Mouse (Mus musculus) ovary, adult 18-20 months (tissue): ENCODE data around the gene Ttc28.

Experiments used
- DNase-seq: peaks from one replicate; pipeline ENCODE4 v3.0.0; 2022; ENCODE audit warnings: low spot score, mixed read lengths

Ttc28 gene

DNA sequence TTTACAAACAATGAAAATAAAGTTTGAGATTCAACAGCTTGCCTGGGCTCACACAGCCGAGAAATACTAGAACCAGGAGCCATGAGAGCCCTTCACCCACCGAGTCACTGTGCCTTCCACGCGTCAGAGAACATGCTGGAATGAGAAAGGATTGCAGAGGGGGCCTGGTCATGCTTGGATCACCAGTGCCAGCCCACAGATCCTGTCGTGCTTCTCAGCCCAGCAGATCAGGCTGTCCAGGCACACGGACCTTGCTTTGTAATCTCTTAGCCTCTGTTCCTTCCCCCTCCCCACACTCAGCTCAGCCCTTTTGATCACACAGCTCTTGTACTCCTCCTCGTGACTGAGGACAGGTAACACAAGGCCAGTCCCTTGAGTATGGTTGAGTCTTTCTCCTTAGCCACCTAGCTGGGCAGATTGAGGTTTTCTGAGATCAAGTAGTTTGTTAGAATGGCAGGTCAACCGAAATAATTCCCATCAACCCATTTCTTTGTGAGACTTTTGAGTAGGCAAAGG, 334.4 kb downstream of the Ttc28 start:
- DNase-seq = no peak

DNA sequence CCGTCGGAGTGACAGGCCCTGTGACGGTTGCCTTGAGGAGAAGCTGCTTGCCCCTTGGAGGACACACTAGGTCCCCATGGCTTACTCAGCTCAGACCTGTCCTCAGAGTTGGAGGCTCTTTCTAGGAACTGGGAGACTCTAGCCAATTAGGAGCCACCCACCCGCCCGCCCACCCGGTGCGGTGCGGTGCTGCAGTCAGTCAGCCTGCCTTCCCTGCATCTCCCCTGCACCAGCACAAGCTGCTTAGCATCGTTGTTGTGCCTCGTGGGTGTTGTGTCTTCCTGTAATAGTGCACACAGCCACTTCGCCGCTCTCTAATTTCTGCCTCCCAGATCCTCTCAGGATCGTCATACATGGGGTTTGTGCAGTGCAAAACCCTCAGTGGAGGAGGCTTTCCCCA, 335.3 kb downstream of the Ttc28 start:
- no peak for DNase-seq

- no peak for DNase-seq
Observed at GRCm38 (mm10) chr5:111215722-111216121, 336.1 kb downstream of the Ttc28 start.

GRCm38 (mm10) chr5:111216166-111216565, 336.6 kb downstream of the Ttc28 start:
- DNase-seq = no peak

DNA sequence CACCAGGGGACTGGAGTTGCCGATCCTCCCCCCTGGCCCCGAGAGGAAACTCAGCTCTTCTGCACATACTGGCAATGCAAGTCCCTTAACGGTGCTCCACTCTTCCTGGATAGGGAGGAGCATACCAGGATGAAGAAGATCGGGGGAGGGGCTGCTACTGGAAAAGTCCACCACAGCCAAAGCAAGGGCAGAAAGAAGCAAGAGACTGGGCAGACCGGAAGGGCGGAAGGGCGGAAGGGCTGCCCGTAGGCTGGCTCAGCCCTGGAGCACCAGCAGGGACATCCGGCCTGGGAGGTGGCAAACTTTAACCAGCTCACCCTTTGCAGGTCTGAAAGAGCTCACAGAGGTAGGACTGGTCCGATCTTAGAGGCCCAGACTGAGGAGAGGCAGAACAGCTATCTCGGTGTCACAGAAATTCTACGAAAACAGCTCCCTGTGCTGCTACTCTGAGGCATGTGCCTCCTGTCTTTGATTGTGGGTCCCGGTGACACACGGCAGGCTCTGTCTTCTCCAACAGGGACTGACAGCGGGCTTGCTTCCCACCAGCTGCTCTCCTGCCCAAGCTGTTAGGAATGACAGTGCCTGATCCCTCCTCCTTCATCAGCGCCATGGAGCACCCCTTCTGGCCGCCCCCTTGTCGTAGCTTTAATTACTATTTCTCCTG, 338.0 kb downstream of the Ttc28 start:
- DNase-seq = no peak

DNA sequence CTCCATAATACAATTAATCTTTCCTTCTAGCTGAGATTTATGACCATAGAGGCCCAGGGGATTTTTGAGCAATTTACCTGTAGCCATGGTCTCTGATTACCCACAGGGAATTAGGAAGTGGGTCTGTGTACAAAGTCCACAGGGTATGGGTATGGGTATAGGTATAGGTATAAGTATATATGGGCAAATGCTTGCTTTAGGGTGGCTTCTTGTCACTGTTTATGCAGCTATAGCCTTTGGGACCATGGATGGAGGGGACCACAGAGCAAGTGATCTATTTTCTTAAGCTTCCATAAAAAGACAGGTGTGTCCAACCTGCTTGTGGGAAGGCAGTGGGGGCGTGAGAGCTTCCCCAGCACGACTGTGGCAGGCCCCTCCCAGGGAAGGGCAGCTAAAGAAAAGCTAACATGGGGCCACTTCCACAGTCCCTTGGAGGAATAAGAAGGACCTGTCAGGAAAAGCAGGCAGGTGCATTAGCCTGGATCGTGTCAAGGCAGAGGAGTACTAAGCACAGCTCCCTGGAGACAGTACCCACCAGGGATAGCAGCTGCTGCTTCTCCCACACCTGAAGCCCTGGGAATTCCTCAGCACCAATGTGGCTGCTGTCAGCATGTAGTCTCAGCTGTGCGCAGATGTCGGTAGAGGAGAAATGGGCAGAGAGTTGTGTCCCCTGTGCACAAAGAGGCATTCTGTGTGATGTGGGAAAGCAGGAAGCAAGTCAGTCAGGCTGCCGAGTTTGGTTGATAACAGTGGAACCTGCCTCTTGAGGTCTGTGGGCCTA, 338.7 kb downstream of the Ttc28 start:
- DNase-seq = no peak

- no peak for DNase-seq
Observed at GRCm38 (mm10) chr5:111218998-111219397, 339.4 kb downstream of the Ttc28 start.

DNA sequence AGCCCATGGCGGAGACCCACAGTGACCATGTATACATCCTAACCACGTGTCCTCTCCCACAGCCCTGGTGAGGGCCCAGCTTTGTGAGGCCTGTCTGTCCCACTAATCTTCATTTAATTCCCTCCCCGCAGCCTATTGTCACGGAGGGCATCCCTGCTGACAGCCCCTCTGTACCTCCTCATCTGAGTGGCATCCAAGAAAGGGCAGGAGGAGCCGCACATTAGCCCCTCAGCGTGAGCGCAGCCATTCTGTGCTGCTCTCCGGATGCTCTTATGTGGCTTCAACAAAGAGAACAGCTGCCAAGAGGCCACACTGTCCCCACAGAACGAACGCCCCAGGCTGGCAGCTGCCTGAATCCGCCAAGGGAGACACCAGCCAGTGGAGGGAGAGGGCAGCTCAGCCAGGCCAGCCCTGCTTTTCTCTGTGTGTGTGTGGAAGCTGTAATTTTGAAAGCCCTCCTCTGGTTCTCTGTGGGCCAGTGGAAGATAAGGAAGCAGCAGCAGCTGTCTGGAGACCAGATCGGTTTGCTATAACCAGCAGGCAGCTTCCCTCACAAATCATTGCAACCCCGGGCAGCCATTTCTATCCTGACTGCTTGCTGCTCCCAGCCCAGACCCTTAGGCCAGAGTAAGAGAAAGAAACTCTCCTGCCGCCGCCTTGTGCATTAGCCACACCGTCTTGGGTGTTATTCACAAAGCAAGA, 341.2 kb downstream of the Ttc28 start:
- DNase-seq = no peak

- DNase-seq = no peak
Observed at GRCm38 (mm10) chr5:111222820-111223219, 343.2 kb downstream of the Ttc28 start.

- no peak for DNase-seq
Observed at GRCm38 (mm10) chr5:111225306-111225705, 345.7 kb downstream of the Ttc28 start.

- DNase-seq = no peak
Observed at GRCm38 (mm10) chr5:111226486-111226885, 346.9 kb downstream of the Ttc28 start.

DNA sequence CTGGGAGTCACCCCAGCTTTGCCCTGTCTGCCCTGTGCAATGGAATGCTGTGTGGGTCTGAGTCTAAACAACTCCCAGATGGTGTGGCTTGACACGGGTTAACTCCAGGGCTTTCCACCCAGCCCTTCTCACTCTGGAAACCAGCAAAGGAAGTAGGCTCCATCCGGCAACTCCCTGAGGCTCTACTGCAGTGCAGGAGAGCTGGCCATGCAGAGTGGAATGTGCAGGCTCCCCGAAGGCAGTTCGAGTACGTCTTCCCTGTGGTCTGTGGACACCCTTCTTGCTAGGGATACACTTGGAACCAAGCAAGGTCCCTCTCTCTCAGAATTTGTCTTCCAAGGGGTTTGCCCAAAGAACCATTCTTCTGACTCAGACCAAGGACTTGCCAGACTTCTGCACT, 348.2 kb downstream of the Ttc28 start:
- DNase-seq = no peak

GRCm38 (mm10) chr5:111228302-111229040, 348.9 kb downstream of the Ttc28 start:
- peak; percentile 25 for DNase-seq

GRCm38 (mm10) chr5:111229041-111229394, 349.4 kb downstream of the Ttc28 start:
- no peak for DNase-seq

- DNase-seq = no peak
Observed at GRCm38 (mm10) chr5:111229671-111230070, 350.1 kb downstream of the Ttc28 start.

- no peak for DNase-seq
Observed at GRCm38 (mm10) chr5:111231044-111231443, 351.4 kb downstream of the Ttc28 start.

DNA sequence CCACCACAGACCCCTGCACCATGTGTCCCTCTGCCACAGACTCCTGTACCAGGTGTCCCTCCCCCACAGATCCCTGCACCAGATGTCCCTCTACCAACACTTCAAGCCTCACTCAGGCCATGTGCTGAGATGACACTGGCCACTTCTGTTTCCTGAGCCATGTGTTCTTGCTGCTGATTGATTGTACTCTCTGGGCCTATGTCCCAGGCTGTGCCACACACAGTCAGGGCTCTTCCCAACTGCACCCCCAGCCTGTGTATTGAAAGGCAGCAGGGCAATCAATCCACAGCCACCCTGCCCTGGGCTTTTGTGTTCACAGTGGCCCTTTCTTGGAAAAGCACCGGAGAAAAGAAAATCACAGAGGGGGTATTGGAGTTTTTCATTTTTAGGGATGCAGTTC, 352.2 kb downstream of the Ttc28 start:
- DNase-seq = no peak

DNA sequence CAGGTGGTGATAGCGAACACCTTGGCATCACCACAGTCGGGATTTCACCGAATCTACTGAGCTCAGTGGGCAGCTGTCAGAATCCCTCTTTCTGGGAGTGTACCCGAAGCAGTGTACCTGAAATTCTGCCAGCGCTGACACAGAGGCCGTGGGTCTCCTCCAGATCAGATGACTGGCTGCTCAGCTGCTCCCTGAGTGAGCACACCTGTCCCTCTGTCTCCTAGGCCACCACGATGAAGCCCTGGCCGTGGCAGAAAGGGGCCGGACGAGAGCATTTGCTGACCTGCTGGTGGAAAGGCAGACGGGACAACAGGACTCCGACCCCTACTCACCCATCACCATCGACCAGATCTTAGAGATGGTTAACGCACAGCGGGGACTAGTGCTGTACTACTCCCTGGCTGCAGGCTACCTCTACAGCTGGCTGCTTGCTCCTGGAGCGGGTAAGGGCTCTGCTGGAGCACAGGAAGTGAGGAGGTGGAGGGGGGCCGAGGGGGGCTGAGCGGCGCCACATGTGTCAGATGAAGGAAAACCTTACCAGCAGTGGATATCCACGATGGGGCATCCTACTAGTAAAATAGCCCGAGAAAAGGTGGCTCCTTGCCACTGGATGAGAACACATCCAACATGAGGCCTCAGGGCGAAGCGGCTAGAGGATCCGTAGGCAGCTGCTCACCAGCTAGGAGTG, 353.6 kb downstream of the Ttc28 start:
- DNase-seq = no peak

DNA sequence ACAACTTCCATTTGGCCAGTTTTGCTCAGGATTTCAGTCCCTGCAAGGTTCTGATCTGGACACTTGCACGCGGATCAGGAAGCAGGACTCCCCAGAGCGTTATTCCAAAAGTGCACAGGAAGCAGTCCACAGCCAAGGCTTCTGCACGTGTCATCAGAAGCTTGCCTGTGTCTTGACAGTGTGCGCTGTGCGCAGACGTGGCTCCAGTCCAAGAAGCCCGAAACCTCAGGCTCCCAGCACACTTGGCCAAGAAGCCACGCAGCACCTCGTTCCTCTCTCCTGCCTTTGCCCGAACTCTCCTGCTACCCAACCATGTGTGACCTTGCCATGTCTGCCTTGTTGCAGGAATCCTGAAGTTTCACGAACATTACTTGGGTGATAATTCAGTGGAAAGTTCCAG, 355.5 kb downstream of the Ttc28 start:
- DNase-seq = no peak

DNA sequence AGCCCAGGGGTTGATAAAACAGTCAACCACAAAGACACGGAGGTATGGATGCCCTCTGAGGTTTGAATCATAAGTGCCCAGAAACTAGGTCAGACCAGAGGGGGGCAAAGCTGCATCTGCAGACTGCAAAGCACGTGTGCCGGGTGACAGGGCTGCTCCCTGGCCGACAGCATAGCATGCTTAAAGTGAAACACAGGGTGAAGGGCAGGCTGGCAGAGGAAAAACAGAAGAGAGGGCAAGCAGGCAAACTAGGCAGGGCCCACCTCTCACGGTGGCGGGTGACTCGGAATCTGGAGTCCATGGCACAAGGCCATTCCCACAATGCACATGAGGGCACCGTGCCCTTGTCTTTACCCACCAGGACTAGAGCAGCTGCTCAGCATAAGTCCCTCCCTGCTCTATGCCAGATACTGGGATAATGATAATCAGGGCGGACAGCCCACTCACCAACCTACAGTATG, 357.6 kb downstream of the Ttc28 start:
- peak; percentile 26 for DNase-seq

DNA sequence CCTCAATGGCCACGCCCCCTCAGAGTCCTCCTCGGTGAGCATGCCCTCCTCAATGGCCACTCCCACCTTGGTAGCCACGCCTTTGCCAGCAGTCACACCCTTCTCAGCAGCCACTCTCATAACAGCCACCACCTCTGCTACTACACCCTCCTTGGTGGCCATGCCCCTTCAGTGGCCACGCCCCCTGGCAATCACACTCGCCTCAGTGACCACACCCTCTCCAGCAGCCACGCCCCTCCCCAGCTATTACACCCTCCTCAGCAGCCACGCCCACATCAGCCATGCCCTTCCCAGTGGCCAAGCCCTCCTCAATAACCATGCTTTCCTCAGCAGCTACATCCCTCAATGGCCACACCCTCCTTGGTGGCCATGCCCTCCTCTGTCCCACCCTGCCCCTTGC, 359.6 kb downstream of the Ttc28 start:
- DNase-seq = no peak
